Mouse (Mus musculus): ENCODE results near the gene Cd86. TPM values are rescaled to one million over a fixed set of nuclear protein-coding genes. Genes with fewer than 3 reads are reported as not detected.

Cd86 gene
- polyA plus RNA-seq, 1 experiment from 2014 or later = 1.1 TPM

- Histone ChIP-seq H3K9ac (ENCODE audit: low read depth, low read length) (no peak overlapping the region), H3K36me3 (ENCODE audit: control insufficient read depth, insufficient read depth, low read length) (no peaks in the 10 kb centered on the region), H3K4me2 (ENCODE audit: low read length) (no peak overlapping the region), H3K27ac (ENCODE audit: low read length) (no peak overlapping the region), H3K4me3 (ENCODE audit: low read depth, low read length) (no peak overlapping the region), H3K9me3 (replicated peaks; ENCODE audit: control insufficient read depth, low read length, poor library complexity, severe bottlenecking) (no peaks in the 10 kb centered on the region), H3K4me1 (ENCODE audit: control insufficient read depth, insufficient read depth, low read length) (no peaks in the 10 kb centered on the region), H3K27me3 (ENCODE audit: control insufficient read depth, insufficient read depth, low read depth, low read length) (no peaks in the 10 kb centered on the region)
- 86% methylated on average over 3 of the region's 3 CpGs for WGBS
- ATAC-seq = no peak
Observed at GRCm38 (mm10) chr16:36670590-36670989, 4.7 kb upstream of the Cd86 start.

GRCm38 (mm10) chr16:36666448-36667017 lies 652 bp upstream of the Cd86 start:
- Histone ChIP-seq H3K4me1 (ENCODE audit: control insufficient read depth, insufficient read depth, low read length) (no peaks in the 10 kb centered on the region), H3K27me3 (ENCODE audit: control insufficient read depth, insufficient read depth, low read depth, low read length) (no peaks in the 10 kb centered on the region), H3K27ac (ENCODE audit: low read length) (no peak overlapping the region), H3K4me2 (ENCODE audit: low read length) (no peak overlapping the region), H3K9me3 (replicated peaks; ENCODE audit: control insufficient read depth, low read length, poor library complexity, severe bottlenecking) (no peaks in the 10 kb centered on the region), H3K36me3 (ENCODE audit: control insufficient read depth, insufficient read depth, low read length) (no peaks in the 10 kb centered on the region), H3K4me3 (ENCODE audit: low read depth, low read length) (no peak overlapping the region), H3K9ac (ENCODE audit: low read depth, low read length) (no peak overlapping the region)
- 95% methylated on average over 10 of the region's 10 CpGs for WGBS
- ATAC-seq = no peak

GRCm38 (mm10) chr16:36663484-36663883 lies 2.4 kb downstream of the Cd86 start:
- Histone ChIP-seq H3K36me3 (ENCODE audit: control insufficient read depth, insufficient read depth, low read length) (no peaks in the 10 kb centered on the region), H3K27ac (ENCODE audit: low read length) (no peak overlapping the region), H3K9ac (ENCODE audit: low read depth, low read length) (no peak overlapping the region), H3K4me3 (ENCODE audit: low read depth, low read length) (no peak overlapping the region), H3K9me3 (replicated peaks; ENCODE audit: control insufficient read depth, low read length, poor library complexity, severe bottlenecking) (peaks cover under 1% of the 10 kb centered on the region; the same call in 1 of the 2 replicates), H3K27me3 (ENCODE audit: control insufficient read depth, insufficient read depth, low read depth, low read length) (no peaks in the 10 kb centered on the region), H3K4me1 (ENCODE audit: control insufficient read depth, insufficient read depth, low read length) (no peaks in the 10 kb centered on the region), H3K4me2 (ENCODE audit: low read length) (no peak overlapping the region)
- no peak for ATAC-seq
- 92% methylated on average over 5 of the region's 5 CpGs for WGBS

GRCm38 (mm10) chr16:36661330-36661729 lies 4.6 kb downstream of the Cd86 start:
- no peak overlapping the region for H3K4me3 ChIP-seq (ENCODE audit: low read depth, low read length)
- 91% methylated on average over 10 of the region's 10 CpGs for WGBS

GRCm38 (mm10) chr16:36655910-36656309 lies 10.0 kb downstream of the Cd86 start:
- H3K9me3 ChIP-seq (replicated peaks; ENCODE audit: control insufficient read depth, low read length, poor library complexity, severe bottlenecking) = peaks cover 10% of the 10 kb centered on the region
- no peak overlapping the region for H3K27ac ChIP-seq (ENCODE audit: low read length)
- H3K36me3 ChIP-seq (ENCODE audit: control insufficient read depth, insufficient read depth, low read length) = no peaks in the 10 kb centered on the region
- H3K27me3 ChIP-seq (ENCODE audit: control insufficient read depth, insufficient read depth, low read depth, low read length) = no peaks in the 10 kb centered on the region
- H3K4me1 ChIP-seq (ENCODE audit: control insufficient read depth, insufficient read depth, low read length) = no peaks in the 10 kb centered on the region
- no peak overlapping the region for H3K4me3 ChIP-seq (ENCODE audit: low read depth, low read length)
- WGBS = 92% methylated on average over 4 of the region's 4 CpGs
- no peak for ATAC-seq
- H3K9ac ChIP-seq (ENCODE audit: low read depth, low read length) = no peak overlapping the region
- H3K4me2 ChIP-seq (ENCODE audit: low read length) = no peak overlapping the region

More at GRCm38 (mm10) chr16:36661330-36661729, 4.6 kb downstream of the Cd86 start:
- Histone ChIP-seq H3K27me3 (ENCODE audit: control insufficient read depth, insufficient read depth, low read depth, low read length) (no peaks in the 10 kb centered on the region), H3K4me2 (ENCODE audit: low read length) (no peak overlapping the region), H3K36me3 (ENCODE audit: control insufficient read depth, insufficient read depth, low read length) (no peaks in the 10 kb centered on the region), H3K9me3 (replicated peaks; ENCODE audit: control insufficient read depth, low read length, poor library complexity, severe bottlenecking) (peaks cover 6% of the 10 kb centered on the region; the same call in 1 of the 2 replicates), H3K27ac (ENCODE audit: low read length) (no peak overlapping the region), H3K4me1 (ENCODE audit: control insufficient read depth, insufficient read depth, low read length) (no peaks in the 10 kb centered on the region), H3K9ac (ENCODE audit: low read depth, low read length) (no peak overlapping the region)
- ATAC-seq = no peak

GRCm38 (mm10) chr16:36655199-36655598 lies 10.7 kb downstream of the Cd86 start:
- 97% methylated on average over 1 of the region's 1 CpGs for WGBS
- no peak overlapping the region for H3K27ac ChIP-seq (ENCODE audit: low read length)
- ATAC-seq = no peak
- peaks cover 10% of the 10 kb centered on the region for H3K9me3 ChIP-seq (replicated peaks; ENCODE audit: control insufficient read depth, low read length, poor library complexity, severe bottlenecking)
- no peak overlapping the region for H3K9ac ChIP-seq (ENCODE audit: low read depth, low read length)
- no peaks in the 10 kb centered on the region for H3K36me3 ChIP-seq (ENCODE audit: control insufficient read depth, insufficient read depth, low read length)
- H3K4me3 ChIP-seq (ENCODE audit: low read depth, low read length) = no peak overlapping the region
- H3K4me1 ChIP-seq (ENCODE audit: control insufficient read depth, insufficient read depth, low read length) = no peaks in the 10 kb centered on the region
- H3K27me3 ChIP-seq (ENCODE audit: control insufficient read depth, insufficient read depth, low read depth, low read length) = no peaks in the 10 kb centered on the region
- no peak overlapping the region for H3K4me2 ChIP-seq (ENCODE audit: low read length)

- no peak for ATAC-seq
- H3K27me3 ChIP-seq (ENCODE audit: control insufficient read depth, insufficient read depth, low read depth, low read length) = no peaks in the 10 kb centered on the region
- 47% methylated on average over 6 of the region's 6 CpGs for WGBS
- no peak overlapping the region for H3K27ac ChIP-seq (ENCODE audit: low read length)
- no peaks in the 10 kb centered on the region for H3K36me3 ChIP-seq (ENCODE audit: control insufficient read depth, insufficient read depth, low read length)
- no peak overlapping the region for H3K4me2 ChIP-seq (ENCODE audit: low read length)
- H3K9ac ChIP-seq (ENCODE audit: low read depth, low read length) = no peak overlapping the region
- peaks cover 3% of the 10 kb centered on the region; the same call in 1 of the 2 replicates for H3K9me3 ChIP-seq (replicated peaks; ENCODE audit: control insufficient read depth, low read length, poor library complexity, severe bottlenecking)
- H3K4me3 ChIP-seq (ENCODE audit: low read depth, low read length) = no peak overlapping the region
- H3K4me1 ChIP-seq (ENCODE audit: control insufficient read depth, insufficient read depth, low read length) = no peaks in the 10 kb centered on the region
Observed at GRCm38 (mm10) chr16:36651174-36651766, 14.6 kb downstream of the Cd86 start.

- Histone ChIP-seq H3K27me3 (ENCODE audit: control insufficient read depth, insufficient read depth, low read depth, low read length) (no peaks in the 10 kb centered on the region), H3K9me3 (replicated peaks; ENCODE audit: control insufficient read depth, low read length, poor library complexity, severe bottlenecking) (peaks cover 3% of the 10 kb centered on the region; the same call in 1 of the 2 replicates), H3K27ac (ENCODE audit: low read length) (no peak overlapping the region), H3K4me1 (ENCODE audit: control insufficient read depth, insufficient read depth, low read length) (no peaks in the 10 kb centered on the region), H3K4me2 (ENCODE audit: low read length) (no peak overlapping the region), H3K4me3 (ENCODE audit: low read depth, low read length) (no peak overlapping the region), H3K36me3 (ENCODE audit: control insufficient read depth, insufficient read depth, low read length) (no peaks in the 10 kb centered on the region), H3K9ac (ENCODE audit: low read depth, low read length) (no peak overlapping the region)
- WGBS = 89% methylated on average over 4 of the region's 4 CpGs
- no peak for ATAC-seq
Observed at GRCm38 (mm10) chr16:36650511-36650910, 15.4 kb downstream of the Cd86 start.

- H3K4me2 ChIP-seq (ENCODE audit: low read length) = no peak overlapping the region
- no peak overlapping the region for H3K9ac ChIP-seq (ENCODE audit: low read depth, low read length)
- no peak overlapping the region for H3K27ac ChIP-seq (ENCODE audit: low read length)
- no peak for ATAC-seq
- peaks cover 3% of the 10 kb centered on the region; the same call in 1 of the 2 replicates for H3K9me3 ChIP-seq (replicated peaks; ENCODE audit: control insufficient read depth, low read length, poor library complexity, severe bottlenecking)
- H3K4me3 ChIP-seq (ENCODE audit: low read depth, low read length) = no peak overlapping the region
- 17% methylated on average over 3 of the region's 3 CpGs for WGBS
- H3K27me3 ChIP-seq (ENCODE audit: control insufficient read depth, insufficient read depth, low read depth, low read length) = no peaks in the 10 kb centered on the region
- no peaks in the 10 kb centered on the region for H3K4me1 ChIP-seq (ENCODE audit: control insufficient read depth, insufficient read depth, low read length)
- no peaks in the 10 kb centered on the region for H3K36me3 ChIP-seq (ENCODE audit: control insufficient read depth, insufficient read depth, low read length)
Observed at GRCm38 (mm10) chr16:36649304-36649703, 16.6 kb downstream of the Cd86 start.
